Mouse (Mus musculus) liver, embryonic 16.5 days (tissue): Measurements from ENCODE around the gene Ppp1r1c. TPM values are rescaled to one million over a fixed set of nuclear protein-coding genes. Genes with fewer than 3 reads are reported as not detected.

Experiments used
- ATAC-seq: fragments of 200-750 bp; cut with Nextera tagmentation; 2 replicates; pipeline ENCODE4 v1.8.0; 2017; ENCODE audit warnings: low read depth, mild to moderate bottlenecking, moderate number of reproducible peaks, moderate library complexity
- H3K27ac ChIP-seq: fragments of 300-500 bp; sonication (generic); 2 replicates; pipeline ENCODE4 v1.5.1; 2014; ENCODE audit warnings: mild to moderate bottlenecking, low read length
- H3K27me3 ChIP-seq: fragments of 300-500 bp; sonication (generic); 2 replicates; pipeline ENCODE4 v1.6.1; 2014; ENCODE audit warnings: low read depth, low read length, mixed read lengths; ENCODE audit not compliant: control insufficient read depth, insufficient read depth
- H3K36me3 ChIP-seq: fragments of 300-500 bp; sonication (generic); 2 replicates; pipeline ENCODE4 v1.6.1; 2014; ENCODE audit warnings: mild to moderate bottlenecking; ENCODE audit not compliant: control insufficient read depth, insufficient read depth
- H3K4me1 ChIP-seq: fragments of 300-500 bp; sonication (generic); 2 replicates; pipeline ENCODE4 v1.6.1; 2014; ENCODE audit warnings: low read depth, low read length, mixed read lengths; ENCODE audit not compliant: control insufficient read depth
- H3K4me2 ChIP-seq: fragments of 300-500 bp; sonication (generic); 2 replicates; pipeline ENCODE4 v1.6.1; 2014; ENCODE audit warnings: low read depth, low read length, mixed read lengths
- H3K4me3 ChIP-seq: fragments of 300-500 bp; sonication (generic); 2 replicates; pipeline ENCODE4 v1.5.1; 2014; ENCODE audit warnings: low read depth, mild to moderate bottlenecking, low read length
- H3K9ac ChIP-seq: fragments of 300-500 bp; sonication (generic); 2 replicates; pipeline ENCODE4 v1.6.1; 2014; ENCODE audit warnings: low read depth, low read length
- H3K9me3 ChIP-seq: fragments of 300-500 bp; sonication (generic); replicated peaks from 2 replicates; pipeline ENCODE4 v1.6.1; 2016; ENCODE audit warnings: low read length; ENCODE audit not compliant: control insufficient read depth
- WGBS: fragments of 180-500 bp; shearing (Covaris S2); extraction: QIAGEN DNeasy Blood & Tissue Kit; methylation state at CpG from one replicate; pipeline ENCODE4 v1.1.7; 2014; ENCODE audit not compliant: insufficient replicate concordance; 5-methylcytosine and 5-hydroxymethylcytosine counted together
- polyA plus RNA-seq: library from polyadenylated mRNA; unstranded; fragments of >200 nt; fragmentation: Nextera tagmentation; extraction: Ambion mirVana; gene quantifications from 2 replicates; pipeline ENCODE4 v1.2.1, GENCODE M21; 2015

Ppp1r1c gene
- polyA plus RNA-seq, 1 experiment from 2014 or later = not detected

GRCm38 (mm10) chr2:79765032-79765431 is 57.5 kb downstream of the Ppp1r1c start:
- no peak overlapping the region for H3K9ac ChIP-seq
- H3K9me3 ChIP-seq = no peaks in the 10 kb centered on the region
- H3K27me3 ChIP-seq = no peaks in the 10 kb centered on the region
- WGBS = 41% methylated on average over 3 of the region's 3 CpGs
- no peak overlapping the region for H3K27ac ChIP-seq
- H3K36me3 ChIP-seq = no peaks in the 10 kb centered on the region
- H3K4me3 ChIP-seq = no peak overlapping the region
- no peak overlapping the region for H3K4me2 ChIP-seq
- no peaks in the 10 kb centered on the region for H3K4me1 ChIP-seq
- no peak for ATAC-seq

DNA sequence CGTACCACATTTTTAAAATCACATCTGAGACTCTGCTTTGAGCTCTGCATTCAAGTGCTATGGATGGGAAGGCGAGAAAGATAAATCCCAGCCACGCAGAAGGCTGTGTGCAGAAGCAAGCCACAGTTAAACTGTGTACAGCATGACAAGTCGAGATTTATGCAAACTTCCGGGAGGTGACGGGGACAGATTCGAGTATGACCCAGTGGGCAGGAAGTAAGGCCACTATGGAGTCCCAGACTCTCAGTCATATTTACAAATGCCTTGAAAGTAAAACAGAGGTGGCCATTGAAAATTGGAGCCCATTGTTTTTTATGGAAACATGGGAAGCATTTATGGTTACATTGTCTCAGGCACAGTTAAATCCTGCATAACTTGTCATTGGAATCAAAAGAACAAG is 58.1 kb downstream of the Ppp1r1c start:
- Histone ChIP-seq H3K4me1 (no peaks in the 10 kb centered on the region), H3K4me3 (no peak overlapping the region), H3K9me3 (no peaks in the 10 kb centered on the region), H3K36me3 (no peaks in the 10 kb centered on the region), H3K4me2 (no peak overlapping the region), H3K9ac (no peak overlapping the region), H3K27ac (no peak overlapping the region), H3K27me3 (no peaks in the 10 kb centered on the region)
- no peak for ATAC-seq
- WGBS = 30% methylated on average over 7 of the region's 7 CpGs

DNA sequence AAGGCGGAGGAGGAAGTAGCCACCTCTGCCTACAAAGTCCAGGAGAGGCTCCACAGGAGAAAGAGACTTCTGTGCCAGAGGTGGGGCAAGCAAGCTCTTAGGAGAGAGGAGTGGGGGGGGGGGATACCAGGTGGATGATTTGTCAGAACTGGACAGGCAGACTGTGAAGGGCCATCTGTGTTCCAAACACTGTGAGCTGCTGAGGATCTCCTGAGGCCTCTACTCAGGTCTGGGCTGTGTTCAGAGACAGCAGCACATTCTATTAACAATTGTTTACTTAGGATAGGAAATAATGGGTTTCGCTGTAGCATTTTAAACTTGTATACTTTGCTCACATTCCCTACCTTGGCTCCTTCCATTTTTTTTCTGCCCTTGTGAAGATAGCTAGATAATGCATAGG is 61.0 kb downstream of the Ppp1r1c start:
- no peak overlapping the region for H3K27ac ChIP-seq
- H3K27me3 ChIP-seq = no peaks in the 10 kb centered on the region
- no peaks in the 10 kb centered on the region for H3K36me3 ChIP-seq
- H3K4me3 ChIP-seq = no peak overlapping the region
- H3K4me2 ChIP-seq = no peak overlapping the region
- H3K4me1 ChIP-seq = no peaks in the 10 kb centered on the region
- 72% methylated on average over 2 of the region's 2 CpGs for WGBS
- no peak for ATAC-seq
- H3K9me3 ChIP-seq = no peaks in the 10 kb centered on the region
- no peak overlapping the region for H3K9ac ChIP-seq

- H3K27ac ChIP-seq = no peak overlapping the region
- no peaks in the 10 kb centered on the region for H3K4me1 ChIP-seq
- 56% methylated on average over 3 of the region's 3 CpGs for WGBS
- no peaks in the 10 kb centered on the region for H3K27me3 ChIP-seq
- ATAC-seq = no peak
- H3K36me3 ChIP-seq = no peaks in the 10 kb centered on the region
- H3K9ac ChIP-seq = no peak overlapping the region
- no peaks in the 10 kb centered on the region for H3K9me3 ChIP-seq
- H3K4me3 ChIP-seq = no peak overlapping the region
- H3K4me2 ChIP-seq = no peak overlapping the region
Measured at GRCm38 (mm10) chr2:79770307-79770706, 62.7 kb downstream of the Ppp1r1c start.

DNA sequence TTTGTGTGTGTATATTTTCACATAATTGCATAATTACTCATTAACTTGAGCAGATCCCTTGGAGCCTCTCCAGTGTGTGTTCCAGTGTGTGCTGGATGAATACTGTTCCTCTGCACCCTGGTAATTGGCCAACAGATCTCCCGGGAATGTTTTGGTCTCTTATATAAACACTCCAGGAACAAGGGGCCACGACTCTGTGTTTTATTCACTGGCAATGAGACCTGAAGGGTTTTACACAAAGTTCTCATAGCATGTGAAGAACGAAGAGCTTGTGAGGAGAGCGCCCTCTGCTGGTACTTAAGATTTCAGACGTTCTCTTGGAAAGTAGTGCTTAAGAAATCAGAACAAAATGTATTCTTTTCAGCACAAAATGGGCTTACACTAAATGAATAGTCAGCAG is 66.8 kb downstream of the Ppp1r1c start:
- H3K9ac ChIP-seq = no peak overlapping the region
- H3K4me2 ChIP-seq = no peak overlapping the region
- no peaks in the 10 kb centered on the region for H3K27me3 ChIP-seq
- ATAC-seq = peak; percentile 21; the same call in 1 of the 2 replicates
- H3K4me3 ChIP-seq = no peak overlapping the region
- no peaks in the 10 kb centered on the region for H3K4me1 ChIP-seq
- no peaks in the 10 kb centered on the region for H3K9me3 ChIP-seq
- no peak overlapping the region for H3K27ac ChIP-seq
- H3K36me3 ChIP-seq = no peaks in the 10 kb centered on the region
- WGBS = under 1% methylated on average over 5 of the region's 5 CpGs

DNA sequence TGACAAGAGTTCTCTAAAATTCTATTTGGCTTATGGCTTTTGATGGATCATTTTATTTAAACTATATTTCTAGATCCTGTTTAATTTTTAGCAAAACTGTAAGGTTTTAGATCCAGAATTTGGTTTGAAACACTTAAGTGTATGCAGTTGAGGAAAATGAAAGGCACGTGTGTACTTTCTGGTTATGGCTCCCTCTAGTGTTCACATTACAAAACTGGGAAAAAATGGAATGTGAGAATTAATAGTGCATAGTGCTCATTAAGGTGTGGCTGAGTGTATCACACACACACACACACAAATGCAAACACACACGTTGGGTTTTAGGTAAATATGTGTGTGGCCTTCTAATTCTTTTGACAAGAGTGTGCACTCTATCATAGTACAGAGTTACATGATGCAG is 70.2 kb downstream of the Ppp1r1c start:
- no peak overlapping the region for H3K9ac ChIP-seq
- no peaks in the 10 kb centered on the region for H3K36me3 ChIP-seq
- no peak overlapping the region for H3K4me2 ChIP-seq
- H3K9me3 ChIP-seq = no peaks in the 10 kb centered on the region
- no peaks in the 10 kb centered on the region for H3K27me3 ChIP-seq
- no peaks in the 10 kb centered on the region for H3K4me1 ChIP-seq
- no peak overlapping the region for H3K4me3 ChIP-seq
- 39% methylated on average over 2 of the region's 2 CpGs for WGBS
- ATAC-seq = no peak
- no peak overlapping the region for H3K27ac ChIP-seq

- WGBS = 66% methylated on average over 7 of the region's 7 CpGs
Measured at GRCm38 (mm10) chr2:79780772-79781171, 73.2 kb downstream of the Ppp1r1c start.

DNA sequence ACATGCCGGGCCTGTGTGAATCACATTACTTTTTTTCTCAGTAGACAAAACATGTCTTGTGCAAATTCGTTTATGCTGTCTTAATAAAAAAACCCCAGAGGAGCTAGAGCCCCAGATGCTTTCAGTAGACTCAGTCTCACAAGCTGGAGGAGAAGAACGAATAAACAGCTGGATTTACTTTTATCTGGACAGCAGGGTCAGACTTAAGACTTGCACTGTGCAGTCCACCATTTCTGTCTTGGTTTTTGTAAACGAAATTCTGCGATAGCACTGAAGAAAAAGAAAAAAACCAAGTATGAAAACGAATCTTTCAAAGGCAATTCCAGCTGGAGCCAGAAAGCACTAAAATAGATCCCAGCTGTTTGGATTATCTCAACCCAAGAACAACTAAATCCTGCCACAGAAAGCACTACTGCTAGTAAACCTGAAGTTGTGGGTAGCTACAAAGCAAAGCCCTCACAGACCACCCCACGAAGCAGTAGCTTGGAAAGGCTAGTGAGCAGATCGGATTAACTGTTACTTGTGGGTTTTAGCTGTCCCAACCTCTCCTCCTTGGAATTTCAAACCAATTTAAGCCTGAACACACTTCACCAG is 78.1 kb downstream of the Ppp1r1c start:
- Histone ChIP-seq H3K4me3 (no peak overlapping the region), H3K9me3 (no peaks in the 10 kb centered on the region), H3K4me1 (no peaks in the 10 kb centered on the region), H3K4me2 (no peak overlapping the region), H3K36me3 (no peaks in the 10 kb centered on the region), H3K9ac (no peak overlapping the region), H3K27ac (no peak overlapping the region), H3K27me3 (no peaks in the 10 kb centered on the region)
- no peak for ATAC-seq
- WGBS = 50% methylated on average over 8 of the region's 8 CpGs

More at GRCm38 (mm10) chr2:79780772-79781171, 73.2 kb downstream of the Ppp1r1c start:
- Histone ChIP-seq H3K4me1 (no peaks in the 10 kb centered on the region), H3K9me3 (no peaks in the 10 kb centered on the region), H3K4me3 (no peak overlapping the region), H3K27ac (no peak overlapping the region), H3K36me3 (no peaks in the 10 kb centered on the region), H3K27me3 (no peaks in the 10 kb centered on the region), H3K4me2 (no peak overlapping the region), H3K9ac (no peak overlapping the region)
- no peak for ATAC-seq

DNA sequence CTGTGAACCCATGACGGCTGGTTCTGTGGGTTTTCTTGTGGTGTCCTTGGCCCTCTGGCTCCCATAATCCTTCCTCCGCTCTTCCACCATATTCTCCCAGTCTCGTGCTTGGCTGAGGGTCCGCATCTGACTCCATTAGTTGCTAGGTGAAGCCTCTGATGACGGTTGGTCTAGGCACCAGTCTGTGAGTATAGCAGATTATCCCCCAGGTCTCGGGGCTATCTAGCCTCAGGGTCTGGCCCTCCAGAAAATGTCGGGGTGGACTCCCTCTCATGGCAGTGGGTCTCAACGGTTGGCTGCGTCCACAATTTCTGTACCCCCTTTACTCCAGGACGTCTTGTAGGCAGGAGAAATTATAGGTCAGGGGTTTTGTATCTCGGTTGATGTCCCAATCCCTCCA is 78.9 kb downstream of the Ppp1r1c start:
- WGBS = 63% methylated on average over 11 of the region's 11 CpGs
- Histone ChIP-seq H3K27me3 (no peaks in the 10 kb centered on the region), H3K9ac (no peak overlapping the region), H3K9me3 (no peaks in the 10 kb centered on the region), H3K36me3 (no peaks in the 10 kb centered on the region), H3K4me2 (no peak overlapping the region), H3K4me3 (no peak overlapping the region), H3K4me1 (no peaks in the 10 kb centered on the region), H3K27ac (no peak overlapping the region)
- ATAC-seq = no peak
